Mouse (Mus musculus) brain, embryonic 14.5 days (tissue): ENCODE data around the gene Eepd1. TPM values are rescaled to one million over a fixed set of nuclear protein-coding genes. Genes with fewer than 3 reads are reported as not detected.

Experiments
- DNase-seq: peaks from one replicate; pipeline ENCODE4 v3.0.0-alpha.2; 2011; ENCODE audit warnings: low read depth
- CTCF ChIP-seq: fragments of 200-500 bp; IDR thresholded peaks from 2 replicates; pipeline ENCODE4 v1.5.1; 2012; ENCODE audit warnings: inconsistent platforms, mild to moderate bottlenecking, moderate library complexity, borderline replicate concordance; ENCODE audit not compliant: insufficient read depth, insufficient read length; ENCODE audit errors: extremely low read depth
- POLR2A ChIP-seq: fragments of 200-500 bp; IDR thresholded peaks from 2 replicates; pipeline ENCODE4 v1.6.1; 2012; ENCODE audit warnings: mild to moderate bottlenecking, inconsistent platforms, borderline replicate concordance; ENCODE audit not compliant: poor library complexity, insufficient read depth, insufficient read length, severe bottlenecking; ENCODE audit errors: extremely low read depth
- polyA plus RNA-seq: library from polyadenylated mRNA; depleted of rRNA; stranded (reverse); fragments of >200 nt; gene quantifications from 2 replicates; pipeline ENCODE4 v1.2.3, GENCODE M21; 2012

Eepd1 gene
- polyA plus RNA-seq, 1 experiment, result 5.3 TPM

DNA sequence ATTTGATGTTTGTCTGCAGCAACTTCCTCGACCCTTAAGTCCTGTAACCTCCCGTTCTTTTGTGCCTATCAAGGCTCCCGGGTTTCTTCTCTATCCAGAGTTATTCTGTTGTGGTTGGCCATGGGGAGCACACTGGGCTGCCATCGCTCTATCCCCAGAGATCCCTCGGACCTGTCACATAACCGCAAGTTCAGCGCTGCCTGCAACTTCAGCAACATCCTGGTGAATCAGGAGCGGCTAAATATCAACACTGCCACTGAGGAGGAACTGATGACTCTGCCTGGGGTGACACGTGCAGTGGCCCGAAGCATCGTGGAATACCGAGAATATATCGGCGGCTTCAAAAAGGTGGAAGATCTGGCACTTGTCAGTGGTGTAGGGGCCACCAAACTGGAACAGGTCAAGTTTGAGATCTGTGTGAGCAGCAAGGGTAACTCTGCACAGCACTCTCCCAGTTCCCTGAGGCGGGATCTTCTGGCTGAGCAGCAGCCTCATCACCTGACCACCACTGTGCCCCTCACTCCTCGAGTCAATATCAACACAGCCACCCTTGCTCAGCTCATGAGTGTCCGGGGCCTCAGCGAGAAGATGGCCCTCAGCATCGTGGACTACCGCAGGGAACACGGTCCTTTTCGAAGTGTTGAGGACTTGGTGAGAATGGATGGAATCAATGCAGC, 1.1 kb downstream of the Eepd1 start:
- no peak for TF ChIP-seq CTCF
- TF ChIP-seq POLR2A, result no peak
- peak; percentile 23 for DNase-seq

DNA sequence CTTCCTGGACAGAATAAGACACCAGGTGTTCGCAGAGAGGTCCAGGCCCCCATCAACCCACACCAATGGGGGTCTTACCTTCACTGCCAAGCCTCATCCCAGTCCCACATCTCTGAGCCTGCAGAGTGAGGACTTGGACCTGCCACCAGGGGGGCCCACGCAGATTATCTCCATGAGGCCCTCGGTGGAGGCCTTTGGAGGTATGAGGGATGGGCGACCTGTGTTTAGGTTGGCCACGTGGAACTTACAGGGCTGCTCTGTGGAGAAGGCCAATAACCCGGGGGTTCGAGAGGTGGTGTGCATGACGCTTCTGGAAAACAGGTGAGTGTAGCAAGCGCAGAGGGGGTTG, 1.6 kb downstream of the Eepd1 start:
- TF ChIP-seq POLR2A (no peak), CTCF (no peak)
- no peak for DNase-seq

- TF ChIP-seq POLR2A (no peak), CTCF (no peak)
- no peak for DNase-seq
Measured at GRCm38 (mm10) chr9:25483931-25484618, 2.7 kb downstream of the Eepd1 start.

GRCm38 (mm10) chr9:25484619-25484986, 3.3 kb downstream of the Eepd1 start:
- no peak for TF ChIP-seq POLR2A
- TF ChIP-seq CTCF, result no peak
- peak; percentile 11 for DNase-seq

- no peak for DNase-seq
- TF ChIP-seq POLR2A (no peak), CTCF (no peak)
Measured at GRCm38 (mm10) chr9:25485006-25485405, 3.7 kb downstream of the Eepd1 start.

GRCm38 (mm10) chr9:25485406-25485805, 4.1 kb downstream of the Eepd1 start:
- no peak for TF ChIP-seq CTCF
- TF ChIP-seq POLR2A, result no peak
- DNase-seq, result peak; percentile 13

- TF ChIP-seq POLR2A, result no peak
- no peak for TF ChIP-seq CTCF
- no peak for DNase-seq
Measured at GRCm38 (mm10) chr9:25486246-25486807, 5.0 kb downstream of the Eepd1 start.

- TF ChIP-seq POLR2A, result no peak
- TF ChIP-seq CTCF, result no peak
- peak; percentile 80 for DNase-seq
Measured at GRCm38 (mm10) chr9:25487446-25488110, 6.2 kb downstream of the Eepd1 start.

DNA sequence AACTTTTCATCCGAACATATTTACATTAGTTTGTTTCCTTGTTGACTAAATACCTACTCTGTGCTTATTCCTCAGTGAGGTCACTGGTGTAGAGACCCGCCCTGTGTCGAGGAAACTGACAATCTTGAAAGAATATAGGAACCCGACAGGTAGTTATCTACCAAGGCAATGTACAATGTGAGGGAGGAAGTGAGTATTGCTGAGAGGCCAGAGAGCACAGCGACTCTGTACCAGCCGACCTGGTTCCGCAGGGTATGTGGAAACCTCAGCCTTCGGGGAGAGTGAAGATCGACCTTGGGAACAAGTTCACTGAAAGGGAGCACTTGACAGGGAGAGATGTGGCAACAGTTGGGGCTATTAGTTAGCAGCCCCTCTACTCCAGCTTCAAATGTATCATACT, 7.2 kb downstream of the Eepd1 start:
- TF ChIP-seq POLR2A (no peak), CTCF (no peak)
- DNase-seq, result no peak

GRCm38 (mm10) chr9:25489221-25489960, 8.0 kb downstream of the Eepd1 start:
- TF ChIP-seq CTCF, result no peak
- no peak for TF ChIP-seq POLR2A
- DNase-seq, result no peak

DNA sequence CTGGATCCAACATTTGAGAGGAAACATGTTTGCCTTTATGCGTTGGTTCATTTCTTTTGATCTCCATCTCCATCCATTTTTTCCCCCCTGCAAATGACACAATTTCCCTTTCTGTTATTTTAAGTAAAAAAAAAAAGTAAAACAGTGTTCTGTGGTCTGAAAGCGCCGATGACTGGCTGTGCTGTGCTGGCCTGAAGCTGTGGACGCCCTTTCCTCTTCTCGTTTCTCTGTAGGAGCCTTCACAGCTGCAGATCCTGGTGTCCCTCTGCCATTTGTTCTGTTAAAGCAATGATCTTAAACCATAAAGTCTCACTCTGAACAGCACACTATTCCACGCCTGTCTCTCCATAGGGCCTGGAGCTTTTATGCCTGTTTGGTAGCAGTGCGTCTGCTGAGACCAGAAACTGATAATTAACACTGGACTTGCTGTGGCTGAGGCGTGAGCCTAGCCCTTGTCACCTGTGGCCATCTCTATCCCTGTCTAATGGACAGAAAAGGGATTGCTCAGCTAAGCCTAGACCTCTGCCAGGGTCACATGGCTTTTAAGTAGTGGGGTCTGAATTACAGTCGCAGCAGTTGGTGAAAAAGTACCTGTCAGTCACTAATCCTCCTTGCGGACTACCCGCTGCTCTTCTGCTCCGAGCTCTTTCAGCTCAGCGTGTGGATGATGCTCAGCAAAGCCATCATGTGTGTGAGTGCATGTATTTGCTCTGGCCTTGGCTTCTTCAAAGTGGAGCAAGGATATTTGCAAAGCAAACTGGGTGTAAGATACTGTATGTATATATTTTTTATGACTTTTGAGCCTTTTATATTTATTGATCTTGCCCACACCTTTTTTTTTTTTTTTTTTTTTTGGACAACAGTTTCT, 9.2 kb downstream of the Eepd1 start:
- no peak for TF ChIP-seq POLR2A
- DNase-seq, result peak; percentile 75

DNA sequence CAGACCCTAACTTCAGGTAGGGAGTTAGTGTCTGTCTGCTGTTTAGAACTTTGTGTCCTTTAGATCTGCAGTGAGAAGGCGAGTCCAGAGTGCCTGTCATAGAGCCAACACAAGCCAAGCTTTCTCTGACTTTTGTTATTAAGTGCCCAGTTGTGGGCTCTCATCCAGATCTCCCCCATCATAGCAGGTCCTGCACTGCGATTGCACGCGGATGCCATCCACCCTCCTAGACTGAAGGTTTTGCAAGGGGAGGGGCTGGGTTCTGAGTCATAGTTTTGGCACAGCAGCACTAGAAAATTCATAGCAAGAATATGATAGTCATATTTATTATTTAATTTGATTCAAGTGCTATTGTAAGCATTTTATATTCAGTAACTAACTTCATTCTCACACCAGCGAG, 12.6 kb downstream of the Eepd1 start:
- no peak for DNase-seq
- TF ChIP-seq CTCF (no peak), POLR2A (no peak)
